Mouse (Mus musculus) Patski (cell line): ENCODE measurements around the gene Gclc. TPM values are rescaled to one million over a fixed set of nuclear protein-coding genes. Genes with fewer than 3 reads are reported as not detected.

Experiments used
- ATAC-seq: fragments of 100-300 bp; one replicate; pipeline ENCODE4 v1.8.0; 2021
- CTCF ChIA-PET: fragments of 350-600 bp; sonication (Branson Sonifier 250); formaldehyde crosslinking; loops from one replicate; lab custom pipeline; 2022; ENCODE audit warnings: inconsistent platforms; lab: Charles Lee
- POLR2A ChIA-PET: fragments of 350-600 bp; sonication (Branson Sonifier 250); formaldehyde crosslinking; loops from one replicate; lab custom pipeline; 2022; ENCODE audit warnings: antibody characterized with exemption, inconsistent platforms; lab: Charles Lee
- DNase-seq: peaks from one replicate; pipeline ENCODE4 v3.0.0-alpha.2; 2011; ENCODE audit warnings: low read depth, low spot score
- H3K27me3 ChIP-seq: fragments of 371-371 bp; one replicate; pipeline ENCODE4 v1.5.1; 2021
- CTCF ChIP-seq: fragments of 100-300 bp; IDR thresholded peaks from one replicate; pipeline ENCODE4 v1.5.1; 2021
- in situ Hi-C: fragments of 300-500 bp; cut with MboI; formaldehyde crosslinking; loops from 3 replicates; pipeline ENCODE4 v1.11.1; 2018; ENCODE audit warnings: low pct_unique_long_range_greater_than_20kb, mixed read lengths
- polyA plus RNA-seq: library from polyadenylated mRNA; unstranded; gene quantifications from one replicate; pipeline ENCODE4 v1.2.3, GENCODE M21; 2021

Gclc gene
- polyA plus RNA-seq, 1 experiment from 2014 or later: 183 TPM

DNA sequence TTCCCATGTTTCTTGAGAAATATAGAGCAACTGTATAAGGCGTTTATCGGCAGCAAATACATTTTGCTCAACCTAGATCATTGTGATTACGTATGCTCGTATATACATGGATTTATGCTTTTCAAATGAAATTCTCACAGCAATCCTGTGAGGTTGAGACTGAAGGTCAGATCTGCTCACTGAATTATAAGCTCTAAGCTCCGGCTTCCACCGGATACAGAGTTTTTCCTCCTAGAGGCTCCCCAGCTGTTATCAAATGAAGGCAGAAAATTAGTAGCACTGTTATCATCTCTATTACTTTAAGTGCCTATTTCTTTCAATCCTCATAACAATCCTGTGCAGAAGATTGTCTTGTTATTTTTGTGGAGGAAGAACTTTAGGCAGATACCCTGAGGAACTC lies 80.8 kb downstream of the Gclc start:
- ATAC-seq (no peak), DNase-seq (no peak)
- in situ Hi-C loops: no loop called here
- ChIA-PET POLR2A (no interaction called here), CTCF (no interaction called here)
- TF ChIP-seq CTCF: no peak
- H3K27me3 ChIP-seq: no peaks in the 10 kb centered on the region

DNA sequence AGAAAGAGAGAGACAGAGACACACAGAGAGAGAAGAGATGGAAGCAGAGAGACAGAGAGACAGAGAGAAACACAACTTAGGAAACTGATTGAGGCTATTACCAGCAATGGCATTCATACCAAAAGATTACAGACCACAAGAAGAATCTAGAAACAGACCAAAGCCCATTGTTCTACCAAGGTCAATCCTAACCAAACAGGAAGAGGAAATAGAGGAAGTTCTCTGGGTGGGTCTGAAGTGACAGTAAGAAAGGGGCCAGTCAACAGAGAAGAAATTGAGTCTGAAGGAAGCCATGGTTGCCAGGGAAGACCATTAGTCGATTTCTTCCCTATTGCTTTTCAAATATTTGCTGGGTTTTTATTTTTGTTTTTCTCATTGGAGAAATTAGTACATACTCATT lies 81.4 kb downstream of the Gclc start:
- DNase-seq: no peak
- no peak for ATAC-seq
- ChIA-PET POLR2A (no interaction called here), CTCF (no interaction called here)
- TF ChIP-seq CTCF: no peak
- no peaks in the 10 kb centered on the region for H3K27me3 ChIP-seq
- in situ Hi-C loops: no loop called here

DNA sequence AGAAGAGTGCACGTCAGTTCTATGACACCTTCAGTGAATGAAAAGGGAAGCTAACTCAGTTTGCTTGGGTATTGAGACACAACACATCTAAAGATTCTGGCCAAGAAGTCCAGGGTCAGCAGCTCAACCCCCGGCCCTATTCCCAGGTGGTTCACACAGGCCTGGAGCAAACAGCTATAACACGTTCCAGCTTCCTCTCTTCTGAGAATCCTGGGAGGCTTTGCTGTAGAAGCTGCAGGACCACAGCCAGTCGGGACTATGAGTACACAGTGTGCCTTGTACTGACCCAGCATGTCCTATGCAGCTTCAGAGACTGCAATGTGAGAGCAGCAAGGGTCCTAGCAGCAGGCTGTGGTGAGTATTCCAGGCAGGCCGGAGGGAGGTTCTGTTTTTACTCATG lies 84.3 kb downstream of the Gclc start:
- in situ Hi-C loops: no loop called here
- H3K27me3 ChIP-seq: no peaks in the 10 kb centered on the region
- ATAC-seq (no peak), DNase-seq (no peak)
- POLR2A ChIA-PET: no interaction called here
- CTCF ChIA-PET: interaction anchor here (0.9 kb wide), 1 partner anchor 212 kb away, joined by 3 read pairs; no protein-coding TSS in a partner anchor
- TF ChIP-seq CTCF: no peak

Other genes starting within 250 kb of the Gclc start
- 27.4 TPM for gene Lrrc1, start 209.7 kb upstream of the Gclc start, polyA plus RNA-seq
- 0.10 TPM for gene Klhl31, start 118.0 kb upstream of the Gclc start, polyA plus RNA-seq
- 65.1 TPM for gene Elovl5, start 162.8 kb downstream of the Gclc start, polyA plus RNA-seq